Mouse (Mus musculus): ENCODE measurements at regions not wholly inside any gene's neighbourhood (a gene's known extent, or its start where the extent isn't known, plus 50 kb on each side); places are given as distances from the start of the nearest gene placed in this dataset.

DNA sequence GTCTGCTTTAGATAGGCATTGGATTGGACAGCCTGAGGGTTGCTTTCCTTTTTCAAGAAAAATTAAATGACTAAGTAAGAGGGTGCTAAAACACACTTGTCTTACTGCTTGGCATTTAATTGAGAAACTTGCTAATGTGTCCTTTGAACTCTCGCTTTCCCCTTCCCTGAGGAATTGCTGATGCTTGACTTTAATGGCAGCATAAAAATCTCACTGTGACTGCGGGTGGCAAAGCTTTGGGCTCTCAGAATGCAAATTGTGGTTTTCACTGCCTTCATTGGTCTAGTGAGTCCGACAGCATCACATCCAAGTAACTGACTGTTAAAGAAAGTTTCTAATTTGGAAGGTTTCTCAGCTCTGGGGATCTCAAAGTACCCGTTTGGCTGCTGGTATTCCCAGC, 76.1 kb upstream of the Olfm4 start:
- H3K79me2 ChIP-seq (ENCODE audit: control insufficient read depth, insufficient read depth, low read length, poor library complexity): no peaks in the 10 kb centered on the region
- no peak for DNase-seq (ENCODE audit: low read depth, low spot score)

DNA sequence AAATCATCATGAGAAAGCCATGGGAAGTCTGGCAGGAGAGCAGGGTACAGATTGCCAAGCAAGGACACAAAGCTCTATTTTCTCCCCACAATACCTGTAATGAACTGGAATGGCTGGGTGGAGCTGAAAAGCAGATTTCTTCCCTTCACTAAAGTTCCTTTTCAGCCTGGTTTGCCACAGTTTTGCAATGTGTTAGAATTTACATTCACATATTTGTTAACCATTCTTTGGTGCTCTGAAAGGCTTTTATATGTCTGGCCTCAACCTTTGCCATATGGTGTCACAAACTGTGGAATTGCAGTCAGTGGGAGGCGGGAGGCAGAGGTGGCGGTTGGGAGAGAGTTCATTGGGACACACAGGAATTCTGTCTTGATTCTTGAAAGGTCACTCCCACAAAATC, 78.3 kb upstream of the Olfm4 start:
- H3K4me1 ChIP-seq (ENCODE audit: control insufficient read depth in 1 of 2, insufficient read depth in 2 of 2, low read length in 2 of 2): no peaks in the 10 kb centered on the region
- no peak for DNase-seq (ENCODE audit: low read depth, low spot score)
- no peak for TF ChIP-seq ZNF384 (IDR thresholded peaks at IDR 0.05; ENCODE audit: low read depth, low read length)
- TF ChIP-seq MEF2A (IDR thresholded peaks at IDR 0.05; ENCODE audit: extremely low read depth, insufficient replicate concordance, low read depth, low read length, poor library complexity, severe bottlenecking): no peak
- no peak for TF ChIP-seq MAZ (IDR thresholded peaks at IDR 0.05; ENCODE audit: low read depth, low read length)
- TF ChIP-seq NRF1 (IDR thresholded peaks at IDR 0.05; ENCODE audit: insufficient read depth, low read depth, low read length, poor library complexity, severe bottlenecking): no peak
- TF ChIP-seq RCOR1 (IDR thresholded peaks at IDR 0.05; ENCODE audit: low read depth, low read length): no peak
- no peak for TF ChIP-seq MAFK (IDR thresholded peaks at IDR 0.05; ENCODE audit: borderline replicate concordance, low read depth, low read length)
- no peak for TF ChIP-seq JUND (IDR thresholded peaks at IDR 0.05; ENCODE audit: low read depth, low read length)
- TF ChIP-seq KAT2A (conservative IDR thresholded peaks at IDR 0.05; ENCODE audit: low read depth, low read length): no peak
- TF ChIP-seq RAD21 (IDR thresholded peaks at IDR 0.05; ENCODE audit: low read depth, low read length): no peak
- TF ChIP-seq ZKSCAN1 (IDR thresholded peaks at IDR 0.05; ENCODE audit: low read depth, low read length): no peak
- no peak for TF ChIP-seq BHLHE40 (IDR thresholded peaks at IDR 0.05; ENCODE audit: borderline replicate concordance, low read depth, low read length)
- TF ChIP-seq ELF1 (IDR thresholded peaks at IDR 0.05; ENCODE audit: low read depth, low read length): no peak
- no peak for TF ChIP-seq CHD1 (IDR thresholded peaks at IDR 0.05; ENCODE audit: low read depth, low read length)
- no peak overlapping the region for H3K27ac ChIP-seq (ENCODE audit: control insufficient read depth, low read depth, low read length)
- H3K9ac ChIP-seq (ENCODE audit: control insufficient read depth, low read depth, low read length, poor library complexity, severe bottlenecking): no peak overlapping the region
- no peaks in the 10 kb centered on the region for H3K27me3 ChIP-seq (ENCODE audit: control insufficient read depth in 1 of 2, insufficient read depth in 2 of 2, low read length in 2 of 2)
- H3K4me3 ChIP-seq (ENCODE audit: control insufficient read depth in 1 of 2, insufficient read depth in 1 of 2, low read depth in 2 of 2, low read length in 2 of 2): no peak overlapping the region
- no peaks in the 10 kb centered on the region for H3K36me3 ChIP-seq (ENCODE audit: control insufficient read depth in 1 of 2, insufficient read depth in 2 of 2, low read length in 2 of 2)
- H3K79me2 ChIP-seq (ENCODE audit: control insufficient read depth, insufficient read depth, low read length, poor library complexity): no peaks in the 10 kb centered on the region
- H3K9me3 ChIP-seq (replicated peaks; ENCODE audit: insufficient read depth, low read length): no peaks in the 10 kb centered on the region

More for the DNA sequence above, 76.1 kb upstream of the Olfm4 start:
- TF ChIP-seq GATA1 (IDR thresholded peaks at IDR 0.05; ENCODE audit: low read depth, low read length) (no peak), MAFK (IDR thresholded peaks at IDR 0.05; ENCODE audit: borderline replicate concordance, low read depth, low read length) (no peak), TBP (IDR thresholded peaks at IDR 0.05; ENCODE audit: low read depth, low read length) (no peak), USF2 (IDR thresholded peaks at IDR 0.05; ENCODE audit: borderline replicate concordance in 1 of 2, insufficient read depth in 1 of 2, low read depth in 1 of 2, low read length in 2 of 2) (no peak), POLR2A (IDR thresholded peaks at IDR 0.05; ENCODE audit: control insufficient read depth in 1 of 2, insufficient read depth in 1 of 2, low read depth in 1 of 2, low read length in 2 of 2, poor library complexity in 1 of 2) (no peak), ETS1 (IDR thresholded peaks at IDR 0.05; ENCODE audit: low read depth, low read length) (no peak), ZNF384 (IDR thresholded peaks at IDR 0.05; ENCODE audit: low read depth, low read length) (no peak), SIN3A (IDR thresholded peaks at IDR 0.05; ENCODE audit: low read length) (no peak), HCFC1 (IDR thresholded peaks at IDR 0.05; ENCODE audit: low read depth, low read length) (no peak), RCOR1 (IDR thresholded peaks at IDR 0.05; ENCODE audit: low read depth, low read length) (no peak), KAT2A (conservative IDR thresholded peaks at IDR 0.05; ENCODE audit: low read depth, low read length) (no peak), NELFE (IDR thresholded peaks at IDR 0.05; ENCODE audit: low read depth, low read length) (no peak), POLR2AphosphoS5 (IDR thresholded peaks at IDR 0.05; ENCODE audit: borderline replicate concordance, low read depth, low read length) (no peak), CHD1 (IDR thresholded peaks at IDR 0.05; ENCODE audit: low read depth, low read length) (no peak), JUND (IDR thresholded peaks at IDR 0.05; ENCODE audit: low read depth, low read length) (no peak), MAX (IDR thresholded peaks at IDR 0.05; ENCODE audit: low read length) (no peak), SMC3 (IDR thresholded peaks at IDR 0.05; ENCODE audit: low read depth, low read length) (no peak), ZMIZ1 (IDR thresholded peaks at IDR 0.05; ENCODE audit: low read depth, low read length) (no peak)
- H3K36me3 ChIP-seq (ENCODE audit: control insufficient read depth in 1 of 2, insufficient read depth in 2 of 2, low read length in 2 of 2): no peaks in the 10 kb centered on the region
- H3K4me3 ChIP-seq (ENCODE audit: control insufficient read depth in 1 of 2, insufficient read depth in 1 of 2, low read depth in 2 of 2, low read length in 2 of 2): no peak overlapping the region
- no peaks in the 10 kb centered on the region for H3K9me3 ChIP-seq (replicated peaks; ENCODE audit: insufficient read depth, low read length)
- no peak overlapping the region for H3K9ac ChIP-seq (ENCODE audit: control insufficient read depth, low read depth, low read length, poor library complexity, severe bottlenecking)
- no peak overlapping the region for H3K27ac ChIP-seq (ENCODE audit: control insufficient read depth, low read depth, low read length)
- no peaks in the 10 kb centered on the region for H3K27me3 ChIP-seq (ENCODE audit: control insufficient read depth in 1 of 2, insufficient read depth in 2 of 2, low read length in 2 of 2)
- no peaks in the 10 kb centered on the region for H3K4me1 ChIP-seq (ENCODE audit: control insufficient read depth in 1 of 2, insufficient read depth in 2 of 2, low read length in 2 of 2)
